Mouse (Mus musculus) effector memory CD4-positive, alpha-beta T cell, adult 7 months (primary cell): ENCODE data around the gene Xpo6. TPM values are rescaled to one million over a fixed set of nuclear protein-coding genes. Genes with fewer than 3 reads are reported as not detected.

Experiments used
- polyA plus RNA-seq: library from polyadenylated mRNA; unstranded; fragments of 100-300 nt; shearing (Covaris generic); gene quantifications from one replicate; pipeline ENCODE4 v1.2.1, GENCODE M21; 2017

Xpo6 gene
- 132 TPM for polyA plus RNA-seq

GRCm38 (mm10) chr7:126200178-126200996 is at the start of gene Xpo6:
Gene Xpo6, minus strand, starts transcription at chr7:126200501.

DNA sequence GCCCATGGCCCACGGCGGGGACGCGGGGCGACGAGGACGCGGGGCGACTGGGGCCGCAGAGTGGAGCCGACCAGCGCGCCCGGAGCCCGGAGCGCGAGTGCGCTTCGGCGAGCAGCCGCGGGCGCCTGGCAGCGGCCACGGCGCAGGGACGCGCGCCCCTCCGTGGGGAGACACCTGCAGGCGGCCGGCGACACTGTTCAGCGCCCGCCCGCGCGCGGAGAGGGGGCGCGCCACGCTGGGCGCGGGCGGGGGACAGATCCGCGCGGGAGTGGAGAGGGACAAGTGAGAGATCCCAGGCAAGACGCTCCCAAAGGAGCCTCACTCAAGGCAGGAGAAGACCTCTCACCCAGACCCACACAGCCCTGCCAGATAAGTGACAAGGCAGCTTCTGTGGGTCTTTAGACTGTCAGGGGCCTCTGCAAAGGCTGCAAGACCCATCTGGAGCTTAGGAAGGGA is 118.0 kb downstream of the Xpo6 start, which contains the start of gene Gsg1l:
Gsg1l (minus strand) TSS at position 126 of the 456 bp plus-strand sequence.

Other genes with a start within 250 kb of the Xpo6 start
- not detected for gene Gsg1l, start 118.1 kb downstream of the Xpo6 start, polyA plus RNA-seq
- 26.4 TPM for gene Sbk1, start 72.1 kb upstream of the Xpo6 start, polyA plus RNA-seq
- gene Lat, start 169.1 kb upstream of the Xpo6 start, polyA plus RNA-seq, result 662 TPM
- gene Spns1, start 176.9 kb upstream of the Xpo6 start, polyA plus RNA-seq, result 41.4 TPM
- 3.8 TPM for gene Nfatc2ip, start 196.2 kb upstream of the Xpo6 start, polyA plus RNA-seq
- 0.12 TPM for gene Cd19, start 214.4 kb upstream of the Xpo6 start, polyA plus RNA-seq
- gene Rabep2, start 228.3 kb upstream of the Xpo6 start, polyA plus RNA-seq, result 48.7 TPM